Mouse (Mus musculus): ENCODE measurements at regions not wholly inside any gene's neighbourhood (a gene's known extent, or its start where the extent isn't known, plus 50 kb on each side); places are given as distances from the start of the nearest gene placed in this dataset.
"Not testable (repeated sequence)": the region's sequence is repeated elsewhere in the genome, so short reads cannot be mapped to it uniquely, and the experiment has no call there.

- not testable (repeated sequence) for H3K27me3 ChIP-seq (replicated peaks); H3K4me1 ChIP-seq; H3K36me3 ChIP-seq (replicated peaks; ENCODE audit: low read length); H3K9me3 ChIP-seq
- H3K4me3 ChIP-seq (replicated peaks) = peak overlapping the region; percentile 73
Measured at GRCm38 (mm10) chrX:75734628-75735302, 140.2 kb downstream of the Pls3 start.

GRCm38 (mm10) chrX:75733651-75734050, 141.3 kb downstream of the Pls3 start:
- not testable (repeated sequence) for H3K27me3 ChIP-seq (replicated peaks); H3K36me3 ChIP-seq (replicated peaks; ENCODE audit: low read length); H3K4me3 ChIP-seq (replicated peaks); H3K9me3 ChIP-seq; H3K4me1 ChIP-seq

GRCm38 (mm10) chrX:75729791-75730190, 145.2 kb downstream of the Pls3 start:
- H3K4me3 ChIP-seq (replicated peaks); H3K9me3 ChIP-seq; H3K27me3 ChIP-seq (replicated peaks); H3K4me1 ChIP-seq: not testable (repeated sequence)
- peaks cover 12% of the 10 kb centered on the region for H3K36me3 ChIP-seq (replicated peaks; ENCODE audit: low read length)

GRCm38 (mm10) chrX:75728507-75728906, 146.5 kb downstream of the Pls3 start:
- TF ChIP-seq GATA1 (IDR thresholded peaks at IDR 0.05; ENCODE audit: borderline replicate concordance, low read length) (no peak), FLI1 (IDR thresholded peaks at IDR 0.05; ENCODE audit: low read length) (no peak)
- no peak overlapping the region for H3K4me3 ChIP-seq (replicated peaks)
- no peaks in the 10 kb centered on the region for H3K9me3 ChIP-seq
- no peaks in the 10 kb centered on the region for H3K4me1 ChIP-seq
- peaks cover 12% of the 10 kb centered on the region for H3K36me3 ChIP-seq (replicated peaks; ENCODE audit: low read length)
- H3K27me3 ChIP-seq (replicated peaks) = no peaks in the 10 kb centered on the region

- peaks cover 12% of the 10 kb centered on the region for H3K36me3 ChIP-seq (replicated peaks; ENCODE audit: low read length)
- not testable (repeated sequence) for H3K9me3 ChIP-seq; H3K4me1 ChIP-seq; H3K4me3 ChIP-seq (replicated peaks); H3K27me3 ChIP-seq (replicated peaks)
Measured at GRCm38 (mm10) chrX:75723542-75723941, 145.5 kb upstream of the Rab39b start.

- Histone ChIP-seq H3K4me1 (no peaks in the 10 kb centered on the region), H3K9me3 (no peaks in the 10 kb centered on the region; the same call in 1 of the 2 replicates), H3K4me3 (replicated peaks) (no peak overlapping the region), H3K27me3 (replicated peaks) (peaks cover 2% of the 10 kb centered on the region), H3K36me3 (replicated peaks; ENCODE audit: low read length) (no peaks in the 10 kb centered on the region)
- TF ChIP-seq FLI1 (IDR thresholded peaks at IDR 0.05; ENCODE audit: low read length) (no peak), GATA1 (IDR thresholded peaks at IDR 0.05; ENCODE audit: borderline replicate concordance, low read length) (no peak)
Measured at GRCm38 (mm10) chrX:75699949-75700348, 121.9 kb upstream of the Rab39b start.

- H3K27me3 ChIP-seq (replicated peaks); H3K36me3 ChIP-seq (replicated peaks; ENCODE audit: low read length); H3K4me1 ChIP-seq; H3K4me3 ChIP-seq (replicated peaks): not testable (repeated sequence)
- peaks cover 40% of the 10 kb centered on the region for H3K9me3 ChIP-seq
Measured at GRCm38 (mm10) chrX:75675271-75675670, 97.2 kb upstream of the Rab39b start.

GRCm38 (mm10) chrX:75673920-75674665, 96.1 kb upstream of the Rab39b start:
- peak overlapping the region; percentile 88 for H3K4me3 ChIP-seq (replicated peaks)
- peaks cover 7% of the 10 kb centered on the region; the same call in 1 of the 2 replicates for H3K4me1 ChIP-seq
- TF ChIP-seq FLI1 (IDR thresholded peaks at IDR 0.05; ENCODE audit: low read length) (peak; percentile 97), GATA1 (IDR thresholded peaks at IDR 0.05; ENCODE audit: borderline replicate concordance, low read length) (no peak)
- H3K27me3 ChIP-seq (replicated peaks) = no peaks in the 10 kb centered on the region
- peaks cover 51% of the 10 kb centered on the region for H3K9me3 ChIP-seq
- H3K36me3 ChIP-seq (replicated peaks; ENCODE audit: low read length) = no peaks in the 10 kb centered on the region

- H3K4me3 ChIP-seq (replicated peaks) = peak overlapping the region; percentile 88
- no peaks in the 10 kb centered on the region for H3K36me3 ChIP-seq (replicated peaks; ENCODE audit: low read length)
- peaks cover 7% of the 10 kb centered on the region; the same call in 1 of the 2 replicates for H3K4me1 ChIP-seq
- H3K27me3 ChIP-seq (replicated peaks) = no peaks in the 10 kb centered on the region
- TF ChIP-seq GATA1 (IDR thresholded peaks at IDR 0.05; ENCODE audit: borderline replicate concordance, low read length) (no peak), FLI1 (IDR thresholded peaks at IDR 0.05; ENCODE audit: low read length) (no peak)
- peaks cover 57% of the 10 kb centered on the region for H3K9me3 ChIP-seq
Measured at GRCm38 (mm10) chrX:75673586-75673919, 95.5 kb upstream of the Rab39b start.

GRCm38 (mm10) chrX:75672976-75673375, 94.9 kb upstream of the Rab39b start:
- TF ChIP-seq GATA1 (IDR thresholded peaks at IDR 0.05; ENCODE audit: borderline replicate concordance, low read length) (no peak), FLI1 (IDR thresholded peaks at IDR 0.05; ENCODE audit: low read length) (no peak)
- Histone ChIP-seq H3K27me3 (replicated peaks) (no peaks in the 10 kb centered on the region), H3K4me3 (replicated peaks) (peak overlapping the region; percentile 38), H3K9me3 (peaks cover 58% of the 10 kb centered on the region), H3K36me3 (replicated peaks; ENCODE audit: low read length) (no peaks in the 10 kb centered on the region), H3K4me1 (peaks cover 7% of the 10 kb centered on the region; the same call in 1 of the 2 replicates)

GRCm38 (mm10) chrX:75667636-75668035, 89.6 kb upstream of the Rab39b start:
- no peaks in the 10 kb centered on the region for H3K27me3 ChIP-seq (replicated peaks)
- H3K4me1 ChIP-seq = no peaks in the 10 kb centered on the region
- H3K9me3 ChIP-seq = peaks cover 40% of the 10 kb centered on the region
- H3K36me3 ChIP-seq (replicated peaks; ENCODE audit: low read length) = no peaks in the 10 kb centered on the region
- H3K4me3 ChIP-seq (replicated peaks) = no peak overlapping the region
- TF ChIP-seq GATA1 (IDR thresholded peaks at IDR 0.05; ENCODE audit: borderline replicate concordance, low read length) (no peak), FLI1 (IDR thresholded peaks at IDR 0.05; ENCODE audit: low read length) (no peak)
